Mouse (Mus musculus) C3H10T1/2 (cell line): ENCODE results near the gene Sec61b. TPM values are rescaled to one million over a fixed set of nuclear protein-coding genes. Genes with fewer than 3 reads are reported as not detected.

Source experiments
- polyA plus RNA-seq, 2 experiments: library from polyadenylated mRNA; unstranded; fragments of >200 nt; fragmentation: generic; extraction: Trizol; gene quantifications; one replicate each; pipeline ENCODE4 v1.2.1; 2012; ENCODE audit warnings: missing spikeins in 2 of 2

The Sec61b gene
- polyA plus RNA-seq = 100 to 1,000 TPM; 282 to 426 TPM

GRCm38 (mm10) chr4:47473968-47474729, at the start of gene Sec61b, which contains the start of gene Alg2:
TSS of gene Sec61b (plus strand) at chr4:47474658.
TSS of gene Alg2 (minus strand) at chr4:47474333.

Other genes starting within 250 kb of the Sec61b start
- 1 to 10 TPM in 1 of 2 experiments, under 1 TPM in 1; 0.16 to 1.7 TPM for gene Tgfbr1, start 121.4 kb upstream of the Sec61b start, polyA plus RNA-seq
- 10 to 100 TPM in 1 of 2 experiments, 1 to 10 TPM in 1; 5.7 to 23.8 TPM for gene Alg2, start 325 bp upstream of the Sec61b start, polyA plus RNA-seq